Mouse (Mus musculus) thymus, postnatal 14 days (tissue): Measurements from ENCODE around the gene 4930519P11Rik.

Experiments
- DNase-seq: peaks from one replicate; pipeline ENCODE4 v3.0.0; 2021

Gene 4930519P11Rik

DNA sequence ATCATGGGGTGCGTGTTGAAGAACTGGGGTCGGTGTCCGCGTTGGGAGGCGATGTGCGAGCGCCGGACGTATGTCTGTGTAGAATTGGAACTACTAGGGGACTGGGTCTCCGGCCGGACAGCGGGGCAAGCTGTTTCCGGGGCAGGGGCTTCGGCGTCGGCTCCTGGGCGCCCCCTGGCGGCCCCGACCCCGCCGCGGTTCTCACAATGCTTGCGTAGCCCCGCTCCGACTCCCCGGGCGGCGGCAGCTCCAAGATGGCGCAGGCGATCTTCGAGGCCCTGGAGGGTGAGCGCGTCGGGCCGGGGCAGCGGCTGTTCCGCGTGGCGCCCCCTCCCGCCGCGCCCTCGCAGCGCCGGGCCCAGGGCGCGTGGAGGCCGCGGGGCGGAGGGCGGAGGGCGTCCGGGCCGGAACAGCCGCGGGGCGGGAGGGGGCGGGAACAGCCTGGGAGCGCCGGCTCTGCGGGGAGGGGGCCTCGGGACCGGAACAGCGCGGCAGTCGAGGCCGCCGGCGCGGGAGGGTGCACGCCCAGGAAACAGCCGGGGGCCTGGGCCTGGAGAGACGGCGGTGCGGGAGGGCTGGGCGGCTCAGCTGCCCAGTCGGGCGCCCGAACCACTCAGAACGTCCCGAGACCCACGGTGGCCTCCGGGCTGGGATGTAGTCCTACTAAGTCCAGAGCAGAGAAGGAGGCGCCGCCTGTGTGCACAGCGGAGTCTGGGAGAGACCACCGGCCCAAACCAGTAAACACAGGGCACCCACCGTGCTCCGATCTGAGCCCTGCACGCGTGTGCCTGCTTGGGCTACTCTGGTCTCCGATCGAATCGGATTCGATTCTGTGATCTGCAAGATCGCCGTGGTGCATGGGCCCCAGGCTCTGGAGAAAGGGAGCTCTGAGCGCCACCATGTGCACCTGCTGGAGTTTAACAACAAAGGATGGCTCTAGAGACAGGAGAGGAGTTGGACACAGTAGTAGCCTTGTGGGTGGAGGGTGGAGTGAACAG, at the start of gene 4930519P11Rik, which contains the start of gene Zfp341:
4930519P11Rik (minus strand) TSS at position 320 of the 998 bp plus-strand sequence.
Zfp341 (plus strand) TSS at position 180 of the 998 bp plus-strand sequence.
- peak; percentile 94 for DNase-seq

DNA sequence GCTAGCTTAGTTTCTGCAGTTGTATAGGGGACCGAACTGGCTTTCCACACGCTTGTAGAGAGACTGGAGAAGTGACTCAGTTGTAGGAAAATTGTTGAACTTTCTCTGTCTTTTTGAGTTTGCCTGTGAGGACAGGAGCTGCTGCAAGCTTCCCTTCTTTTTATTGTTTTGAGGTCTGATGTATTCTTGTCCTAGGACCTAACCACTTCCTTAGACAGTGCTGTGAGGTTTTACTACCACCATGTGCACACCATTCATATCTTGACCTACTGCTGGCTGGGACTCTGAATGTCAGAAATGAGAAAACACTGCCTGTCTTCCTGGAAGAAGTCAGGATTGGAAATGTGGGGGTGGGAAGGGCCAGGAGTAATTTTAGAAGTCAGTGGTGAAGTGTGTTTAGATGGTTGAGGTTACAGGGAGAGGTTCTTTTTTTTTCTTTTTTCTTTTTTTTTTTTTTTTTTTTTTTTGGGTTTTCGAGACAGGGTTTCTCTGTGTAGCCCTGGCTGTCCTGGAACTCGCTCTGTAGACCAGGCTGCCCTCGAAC, 46.4 kb upstream of the 4930519P11Rik start:
- DNase-seq: no peak

DNA sequence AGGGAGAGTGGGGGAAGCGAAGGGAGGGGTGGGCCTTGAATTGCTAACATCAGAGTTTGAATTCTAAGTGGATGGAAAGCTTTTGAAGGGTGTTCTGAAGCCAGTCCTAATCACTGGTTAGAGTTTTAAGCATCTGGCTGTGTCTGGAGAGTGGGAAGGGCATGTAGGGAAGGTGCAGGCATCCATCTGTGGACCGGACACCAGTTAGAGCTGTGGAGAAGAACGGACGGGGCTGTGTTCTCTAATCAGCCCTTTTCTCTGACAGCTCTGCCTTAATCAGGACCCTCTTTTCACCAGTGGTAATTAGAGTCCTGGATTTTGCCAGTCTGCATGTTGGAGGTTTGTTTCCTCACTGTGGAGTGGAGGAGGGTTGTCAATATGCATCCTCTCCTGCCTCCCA, 45.8 kb upstream of the 4930519P11Rik start:
- DNase-seq: no peak

DNA sequence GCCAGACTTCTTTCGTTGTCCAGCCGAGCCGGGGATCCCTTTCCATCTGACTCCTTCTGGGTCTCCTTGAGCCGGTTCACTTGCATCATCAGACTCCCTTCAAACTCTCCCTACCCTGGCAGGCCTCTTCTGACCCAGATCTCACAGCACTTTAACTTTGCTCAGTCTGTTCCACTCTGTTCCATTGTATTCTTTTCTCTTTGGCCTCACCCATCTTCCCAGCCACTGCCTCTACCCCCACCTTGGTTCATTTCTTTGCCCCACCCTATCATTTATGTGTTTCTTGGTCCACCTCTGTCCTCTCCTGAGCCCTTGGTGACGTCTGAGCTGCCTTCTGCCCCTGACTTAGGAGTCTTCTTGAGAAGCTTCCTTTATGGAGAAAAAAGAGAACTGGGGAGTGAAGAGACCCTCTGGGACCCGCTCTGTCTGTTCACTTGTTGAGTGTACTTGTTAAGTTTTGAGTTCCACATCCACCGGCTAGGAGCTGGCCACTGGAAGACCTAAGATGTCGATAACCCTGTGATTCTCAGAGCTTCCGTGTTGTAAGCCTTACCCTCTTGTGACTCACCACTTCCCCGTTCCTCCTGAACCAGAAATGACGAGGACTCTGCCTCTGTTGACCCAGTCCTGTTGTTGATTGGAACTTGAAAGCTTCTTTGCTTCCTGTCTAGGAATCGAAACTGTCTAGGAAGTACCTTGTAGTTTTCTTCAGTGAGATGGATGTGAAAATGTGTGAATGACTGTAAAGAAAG, 44.4 kb upstream of the 4930519P11Rik start:
- DNase-seq: peak; percentile 48

DNA sequence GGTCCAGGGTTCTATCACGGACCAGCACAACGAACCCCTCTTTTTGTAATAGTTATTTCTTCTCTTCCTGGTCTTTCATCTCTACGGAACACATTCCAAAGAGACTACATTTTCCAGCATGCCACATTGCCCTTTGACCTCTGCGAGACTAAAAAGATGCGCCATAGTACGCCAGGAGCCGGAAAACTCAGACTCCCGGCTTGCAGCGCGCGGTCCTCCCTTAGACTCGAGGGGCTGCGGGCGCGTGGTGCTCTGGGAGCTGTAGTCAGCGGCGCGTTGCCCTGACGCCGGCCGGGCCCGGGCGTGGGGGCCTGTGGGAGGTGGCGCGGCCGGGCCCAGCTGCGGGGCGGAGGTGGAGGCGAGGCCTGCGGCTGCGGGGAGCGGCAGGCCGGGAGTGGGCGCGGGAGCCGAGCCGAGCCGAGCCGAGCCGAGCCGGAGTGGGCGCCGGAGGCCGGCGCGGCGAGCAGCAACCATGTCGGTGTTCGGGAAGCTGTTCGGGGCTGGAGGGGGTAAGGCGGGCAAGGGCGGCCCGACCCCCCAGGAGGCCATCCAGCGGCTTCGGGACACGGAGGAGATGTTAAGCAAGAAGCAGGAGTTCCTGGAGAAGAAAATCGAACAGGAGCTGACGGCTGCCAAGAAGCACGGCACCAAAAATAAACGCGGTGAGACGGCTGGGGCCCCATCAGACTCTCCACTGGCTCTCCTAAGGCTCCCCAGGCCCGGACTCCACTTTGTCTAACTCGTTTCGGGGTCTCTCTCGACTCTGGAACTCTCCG, 43.7 kb upstream of the 4930519P11Rik start:
- peak; percentile 98 for DNase-seq

DNA sequence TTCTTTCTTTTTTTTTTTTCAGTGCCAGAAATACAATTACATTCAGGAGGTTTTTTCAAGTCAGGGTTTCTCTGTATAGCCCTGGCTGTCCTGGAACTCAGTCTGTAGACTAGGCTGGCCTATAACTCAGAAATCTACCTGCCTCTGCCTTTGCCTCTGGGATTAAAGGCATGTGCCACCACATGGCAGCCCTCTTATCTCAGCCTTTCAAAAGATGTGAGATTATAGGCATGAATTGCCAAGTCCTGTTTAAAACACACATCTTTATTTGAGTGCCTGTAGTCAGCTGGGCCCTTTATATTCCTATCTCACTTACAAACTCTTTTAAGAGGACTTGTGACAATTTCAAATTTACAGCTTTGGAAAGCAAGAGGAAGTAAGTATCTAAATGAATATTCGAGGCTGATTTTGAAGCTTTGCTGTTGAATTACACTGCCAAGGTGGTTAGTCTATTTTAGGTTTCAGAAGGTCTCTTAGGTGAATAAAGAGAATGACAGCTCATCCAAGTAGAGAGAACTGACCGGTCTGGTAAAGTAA, 42.7 kb upstream of the 4930519P11Rik start:
- no peak for DNase-seq

DNA sequence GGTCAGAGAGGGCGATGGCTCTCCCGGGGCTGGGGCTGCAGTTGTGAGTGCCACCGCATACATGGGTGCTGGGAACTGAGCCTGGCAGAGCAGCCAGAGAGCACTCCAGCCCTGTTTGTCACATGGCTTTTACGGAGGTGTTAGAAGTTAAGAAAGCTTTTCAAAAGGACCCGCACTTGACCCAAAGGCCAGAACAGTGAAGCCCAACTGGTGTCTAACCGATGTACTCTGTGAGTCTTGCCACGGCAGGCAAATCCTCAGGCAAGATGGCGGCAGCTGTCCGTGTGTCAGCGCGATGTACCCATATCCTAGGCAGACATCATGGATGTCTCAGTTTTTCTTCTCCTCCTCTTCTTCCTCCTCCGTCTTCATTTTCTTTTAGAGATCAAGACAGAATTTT, 41.7 kb upstream of the 4930519P11Rik start:
- DNase-seq: no peak

DNA sequence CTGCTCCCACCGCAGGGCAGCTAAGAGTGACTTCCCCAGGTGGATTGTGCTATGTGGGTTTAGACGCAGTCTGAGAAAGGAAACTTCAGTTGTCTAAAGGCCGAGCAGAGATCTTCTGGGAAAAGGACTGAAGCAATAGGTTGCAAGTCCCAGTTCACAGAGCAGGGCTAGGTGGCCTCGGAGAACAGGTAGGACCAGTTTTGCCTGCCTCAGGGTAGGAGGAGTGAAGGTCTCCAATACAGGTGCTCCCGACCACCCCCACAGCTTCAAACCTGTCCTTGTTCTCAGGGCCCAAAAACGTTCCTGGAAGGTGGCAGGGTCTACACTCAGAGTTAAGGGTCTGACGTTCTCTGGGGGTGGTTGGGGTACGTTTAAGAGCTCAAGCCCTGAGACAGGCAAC, 38.1 kb upstream of the 4930519P11Rik start, which contains the start of gene Chmp4b:
Chmp4b (plus strand) TSS at position 343 of the 400 bp plus-strand sequence.
- no peak for DNase-seq

DNA sequence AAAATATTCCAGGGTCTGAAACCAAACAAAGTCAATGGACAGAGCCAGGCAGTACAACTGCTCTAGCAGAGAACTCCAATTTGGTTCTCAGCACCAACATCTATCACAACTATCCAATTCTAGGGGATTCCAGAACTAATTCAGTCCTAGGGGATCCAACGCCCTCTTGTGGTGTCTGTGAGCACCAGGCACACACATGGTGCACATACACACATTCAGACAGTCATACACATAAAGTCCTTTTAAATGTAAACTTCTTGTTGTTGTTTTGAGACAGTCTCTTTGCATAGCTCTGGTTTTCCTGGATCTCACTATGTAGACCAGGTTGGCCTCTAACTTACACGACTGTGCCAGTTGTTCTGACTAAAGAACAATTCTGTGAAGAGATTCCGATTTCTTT, 37.2 kb upstream of the 4930519P11Rik start:
- DNase-seq: no peak

DNA sequence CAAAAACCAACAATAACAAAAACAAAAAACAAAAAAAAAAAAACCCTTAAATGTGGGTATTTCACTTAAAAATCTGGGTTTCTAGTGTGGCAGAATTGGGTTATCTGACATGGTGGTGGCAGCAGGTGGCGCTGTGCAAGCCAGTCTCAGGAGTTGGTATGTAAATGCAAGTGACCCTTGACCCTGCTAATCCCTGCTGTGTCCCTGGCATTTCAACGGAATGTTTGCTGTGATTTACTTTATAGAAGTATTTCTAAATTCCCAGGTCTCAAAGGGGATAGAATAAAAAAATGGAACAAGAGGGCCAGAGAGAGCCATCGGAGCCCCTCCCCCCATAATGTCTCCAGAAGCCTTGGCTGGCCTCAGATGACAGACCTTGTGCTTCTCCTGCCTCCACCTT, 34.8 kb upstream of the 4930519P11Rik start:
- DNase-seq: peak; percentile 44

DNA sequence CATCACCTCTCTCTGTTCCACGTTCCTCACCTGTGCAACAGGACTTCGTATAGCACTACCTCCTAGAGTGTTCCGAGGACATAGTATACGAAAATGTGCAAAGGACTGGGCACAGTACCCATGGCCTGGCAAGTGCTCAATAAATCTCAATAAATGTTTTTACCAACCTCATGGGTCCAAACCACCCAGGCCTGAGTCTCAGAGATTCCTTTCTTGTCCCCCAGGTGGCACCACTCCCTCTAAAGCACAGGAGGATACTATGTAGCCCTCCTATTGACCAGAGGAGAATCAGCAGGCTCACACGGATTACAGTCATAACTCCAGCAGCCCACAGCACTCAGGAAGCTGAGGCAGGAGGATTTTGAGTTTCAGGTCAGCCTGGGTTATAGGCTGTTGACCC, 33.4 kb upstream of the 4930519P11Rik start:
- DNase-seq: peak; percentile 42

DNA sequence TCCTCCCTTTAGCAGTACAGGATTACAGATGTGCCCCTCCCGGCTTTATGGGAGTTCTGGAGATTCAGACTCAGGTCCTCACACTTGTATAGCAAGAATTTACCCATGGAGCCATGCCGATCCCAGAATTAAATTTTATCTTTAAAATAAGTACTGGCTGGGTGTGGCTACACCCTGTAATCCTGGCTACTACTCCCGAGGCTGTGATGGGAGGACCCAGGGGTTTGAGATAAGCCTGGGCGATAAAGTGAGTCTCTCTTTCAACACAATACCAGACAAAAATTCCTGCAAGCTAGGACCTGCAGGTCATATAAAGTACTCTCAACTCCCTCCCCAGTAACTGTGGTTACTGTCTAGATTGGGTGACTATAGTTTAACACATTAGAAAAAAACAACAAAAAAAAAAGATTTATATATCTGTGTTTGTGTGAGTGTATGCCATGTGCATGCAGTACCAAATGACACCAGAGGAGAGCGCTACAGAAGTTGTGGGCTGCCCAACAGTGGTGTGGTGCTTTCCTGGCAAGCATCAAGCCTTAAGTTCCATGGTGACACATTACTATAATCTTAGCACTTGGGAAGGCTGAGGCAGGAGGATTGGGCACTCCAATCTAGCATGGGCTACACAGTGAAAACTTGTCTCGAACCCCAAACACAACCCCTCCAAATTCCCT, 29.6 kb upstream of the 4930519P11Rik start:
- DNase-seq: no peak

DNA sequence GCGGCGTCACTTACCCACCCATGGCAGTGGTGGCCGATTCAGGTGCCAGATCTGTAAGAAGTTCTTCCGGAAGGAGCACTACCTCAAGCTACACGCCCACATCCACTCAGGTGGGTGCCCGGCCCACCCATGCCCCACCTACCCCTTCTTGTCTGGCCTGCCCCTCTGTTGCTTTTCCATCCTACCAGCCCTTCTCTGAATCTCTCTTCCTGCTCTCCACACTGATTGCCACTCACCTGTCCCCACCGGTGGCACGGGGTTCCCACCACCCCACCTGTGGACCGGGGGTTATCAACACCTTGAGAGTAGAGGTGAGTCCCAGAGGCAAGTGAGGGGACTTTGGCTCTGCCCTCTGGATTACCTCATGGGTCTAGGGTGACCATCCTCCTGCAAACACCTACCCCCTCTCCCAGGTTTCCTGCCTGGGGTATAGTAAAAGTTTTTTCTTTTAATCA, 28.8 kb upstream of the 4930519P11Rik start:
- DNase-seq: no peak

DNA sequence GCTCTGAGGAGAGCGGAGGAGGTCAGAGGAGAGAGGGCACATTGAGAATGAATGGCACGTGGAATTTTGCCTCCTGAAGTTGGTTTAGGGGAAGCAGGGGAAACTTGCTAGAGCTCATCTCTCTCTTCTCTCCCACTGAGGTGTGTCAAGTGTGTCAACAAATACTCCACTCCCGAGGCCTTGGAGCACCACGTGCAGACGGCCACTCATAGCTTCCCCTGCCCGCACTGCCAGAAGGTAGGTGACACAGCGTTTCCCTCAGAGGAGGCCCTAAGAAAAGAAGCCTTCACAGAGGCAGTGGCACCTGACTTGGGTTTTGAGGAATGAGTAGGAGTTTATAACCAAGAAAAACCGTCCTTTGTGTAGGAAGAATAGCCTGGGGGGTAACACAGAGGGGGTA, 27.9 kb upstream of the 4930519P11Rik start:
- no peak for DNase-seq

DNA sequence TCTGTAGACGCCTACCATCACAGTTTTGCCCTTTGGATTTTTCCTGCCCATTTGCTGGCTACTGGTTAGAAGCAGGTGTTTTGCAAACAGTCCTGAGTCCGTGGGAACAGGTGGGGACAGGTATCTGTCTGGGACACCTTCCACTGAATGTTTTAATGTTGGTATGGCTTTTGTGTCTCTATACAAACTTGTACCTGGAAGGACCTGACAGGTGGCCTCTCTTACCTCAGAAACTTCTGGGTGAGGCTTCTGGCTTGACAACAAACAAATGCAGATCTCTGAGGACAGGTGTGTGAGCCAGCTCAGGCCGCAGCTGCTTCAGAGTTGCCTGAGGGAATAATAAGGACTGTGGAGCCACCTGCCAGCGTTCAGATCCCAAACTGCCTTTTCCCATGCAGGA, 25.9 kb upstream of the 4930519P11Rik start:
- no peak for DNase-seq

DNA sequence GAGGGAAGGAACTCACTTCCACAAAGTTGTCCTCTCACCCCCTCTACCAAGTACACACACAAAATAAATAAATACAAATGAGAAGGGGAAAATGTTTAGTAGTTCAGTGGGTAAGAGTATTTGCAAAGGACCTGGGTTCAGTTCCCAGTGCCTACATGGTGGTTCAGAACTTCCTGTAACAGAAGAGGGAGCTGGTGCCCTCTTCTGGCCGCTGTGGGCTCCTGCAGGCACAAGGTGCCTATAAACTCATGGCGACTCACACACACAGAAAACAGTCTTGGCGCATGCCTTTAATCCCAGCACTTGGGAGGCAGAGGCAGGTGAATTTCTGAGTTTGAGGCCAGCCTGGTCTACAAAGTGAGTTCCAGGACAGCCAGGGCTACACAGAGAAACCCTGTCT, 25.3 kb upstream of the 4930519P11Rik start:
- DNase-seq: no peak

DNA sequence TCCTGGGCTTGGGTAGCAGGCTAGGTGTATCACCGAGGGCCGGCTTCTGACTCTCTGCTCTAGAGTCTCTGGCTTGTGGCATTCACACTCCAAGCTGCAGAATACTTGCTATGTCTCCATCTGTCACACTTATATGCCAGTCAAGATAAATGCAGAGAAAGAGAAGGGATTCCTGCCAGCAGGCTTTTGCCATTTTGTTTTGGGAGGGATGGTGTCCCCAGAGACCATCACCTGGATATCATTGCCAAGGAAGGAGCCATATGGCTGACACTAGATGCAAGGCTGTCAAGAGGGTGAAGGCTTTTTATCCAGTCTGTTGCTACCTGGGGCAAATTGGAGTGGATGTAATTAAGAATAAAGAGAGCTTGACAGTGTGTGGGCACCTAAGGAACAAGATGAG, 22.6 kb upstream of the 4930519P11Rik start:
- no peak for DNase-seq

DNA sequence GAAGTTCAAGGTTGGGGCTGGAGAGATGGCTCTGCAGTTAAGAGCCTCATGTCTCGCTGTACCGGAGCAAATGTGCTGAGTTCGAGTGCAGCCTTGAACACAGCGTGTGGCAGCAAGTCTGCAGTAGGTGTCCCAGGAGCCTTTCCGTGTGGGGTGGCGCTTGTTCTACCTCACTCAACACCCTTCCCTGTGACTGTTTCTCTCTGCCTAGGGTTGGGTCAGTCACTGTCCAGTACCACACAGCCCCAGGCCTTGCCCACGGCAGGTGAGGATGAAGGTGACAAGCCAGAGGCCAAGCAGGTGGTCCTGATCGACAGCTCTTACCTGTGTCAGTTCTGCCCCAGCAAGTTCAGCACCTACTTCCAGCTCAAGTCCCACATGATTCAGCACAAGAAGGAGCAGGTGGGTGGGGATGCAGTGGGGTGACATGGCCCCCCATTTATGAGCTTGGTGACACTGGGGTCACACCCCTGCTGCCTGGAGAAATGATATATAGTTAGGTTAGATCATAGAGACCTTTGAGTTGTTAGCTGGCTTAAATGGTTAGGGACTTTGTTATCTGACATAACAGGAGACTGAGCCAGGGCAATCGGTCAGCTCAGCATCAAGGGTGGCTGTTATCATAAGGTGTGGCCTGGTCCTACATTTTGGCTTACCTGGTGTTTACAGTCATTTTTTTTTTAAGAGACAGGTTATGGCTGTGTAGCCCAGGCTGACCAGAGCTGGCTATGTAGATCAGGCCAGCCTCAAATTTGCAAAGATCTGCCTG, 20.8 kb upstream of the 4930519P11Rik start:
- no peak for DNase-seq

DNA sequence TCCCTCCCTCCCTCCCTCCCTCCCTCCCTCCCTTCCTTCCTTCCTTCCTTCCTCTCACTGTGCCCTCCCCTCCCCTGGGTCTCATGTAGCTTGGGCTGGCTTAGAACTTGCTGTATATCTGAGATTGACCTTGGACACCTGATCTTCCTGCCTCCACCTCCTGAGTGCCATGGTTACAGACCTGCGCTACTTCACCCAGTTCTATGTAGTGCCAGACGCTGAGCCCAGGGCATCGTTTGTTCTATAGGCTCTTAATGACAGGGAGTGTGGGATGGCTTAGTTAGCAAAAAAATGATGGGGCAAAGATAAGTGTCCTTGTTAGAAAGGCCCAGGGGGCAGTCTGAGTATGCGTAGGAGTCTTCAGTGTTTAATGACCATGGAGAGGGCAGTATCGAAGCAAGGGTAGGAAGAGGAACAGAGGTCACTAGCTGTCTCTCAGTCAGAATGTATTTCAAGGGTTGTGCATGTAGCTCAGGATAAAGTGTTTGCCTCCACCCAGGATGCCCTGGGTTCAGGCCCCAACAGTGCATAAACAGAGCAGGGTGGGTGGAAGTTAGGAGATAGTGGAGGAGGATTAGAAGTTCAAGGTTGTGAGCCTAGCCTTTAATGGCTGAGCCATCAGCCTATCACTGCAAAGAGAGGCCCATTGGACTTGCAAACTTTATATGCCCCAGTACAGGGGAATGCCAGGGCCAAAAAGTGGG, 20.0 kb upstream of the 4930519P11Rik start:
- DNase-seq: no peak

DNA sequence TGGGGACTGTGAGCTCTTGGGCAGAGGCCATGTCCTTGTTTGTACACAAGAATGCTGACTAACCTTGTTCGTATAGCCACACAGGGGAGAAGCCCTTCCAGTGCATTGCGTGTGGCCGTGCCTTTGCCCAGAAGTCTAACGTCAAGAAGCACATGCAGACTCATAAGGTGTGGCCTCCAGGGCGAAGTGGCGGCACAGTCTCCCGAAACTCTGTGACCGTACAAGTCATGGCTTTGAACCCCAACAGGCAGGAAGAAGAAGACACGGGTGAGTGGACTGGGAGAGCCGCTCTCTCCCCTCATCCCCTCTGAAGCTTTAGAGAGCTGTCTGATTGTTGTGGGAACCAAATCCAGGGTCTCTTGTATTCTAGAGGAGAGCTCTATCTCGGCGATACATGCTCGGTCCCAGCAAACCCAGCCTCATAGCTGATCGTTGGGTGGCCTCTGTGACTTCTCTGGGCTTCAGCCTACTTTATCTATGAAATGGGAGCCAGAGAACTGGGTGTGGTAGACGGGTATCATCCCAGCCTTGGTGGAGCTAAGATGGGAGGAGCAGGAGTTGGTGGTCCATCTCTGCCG, 19.1 kb upstream of the 4930519P11Rik start:
- no peak for DNase-seq
